Mouse (Mus musculus) testis, adult 2 months (tissue): ENCODE measurements around the gene Lrrc23.

Experiments used
- CTCF ChIP-seq: fragments of 200-500 bp; IDR thresholded peaks from 2 replicates; pipeline ENCODE4 v1.5.1; 2012; ENCODE audit warnings: low read depth, mild to moderate bottlenecking, inconsistent platforms, low read length, moderate library complexity; ENCODE audit not compliant: control insufficient read depth, insufficient read depth, insufficient replicate concordance
- POLR2A ChIP-seq: fragments of 200-500 bp; IDR thresholded peaks from 2 replicates; pipeline ENCODE4 v1.6.1; 2012; ENCODE audit warnings: low read depth, mild to moderate bottlenecking, inconsistent platforms, low read length, moderate library complexity; ENCODE audit not compliant: control insufficient read depth

DNA sequence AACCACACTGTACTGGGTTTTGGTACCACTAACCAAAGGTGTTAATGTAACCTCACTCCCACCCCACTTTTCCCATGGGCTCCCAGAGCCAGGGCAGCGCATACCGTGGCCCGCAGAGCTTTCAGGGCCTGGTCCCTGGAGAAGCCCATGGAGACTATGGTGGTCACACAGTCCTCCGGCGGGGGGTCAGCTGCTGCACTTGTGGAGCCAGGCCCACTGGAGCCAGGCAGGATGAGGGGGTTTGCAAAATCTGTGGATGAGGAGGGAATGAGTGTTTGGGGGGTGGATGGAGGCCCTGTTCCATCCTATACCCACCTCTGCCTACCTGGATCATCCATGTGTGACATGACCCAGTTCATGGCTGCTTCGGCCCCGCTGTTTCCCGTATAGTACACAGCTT, 38.0 kb upstream of the Lrrc23 start:
- no peak for TF ChIP-seq CTCF
- TF ChIP-seq POLR2A = no peak
